Mouse (Mus musculus) heart, postnatal 0 days (tissue): ENCODE data around the gene Gjc3. TPM values are rescaled to one million over a fixed set of nuclear protein-coding genes. Genes with fewer than 3 reads are reported as not detected.
A peak's percentile ranks its signal among the peaks of the same experiment; 100 is the strongest.

ENCODE experiments used
- ATAC-seq: fragments of 200-750 bp; cut with Nextera tagmentation; 2 replicates; pipeline ENCODE4 v1.8.0; 2017; ENCODE audit warnings: low read depth, moderate number of reproducible peaks, moderate library complexity; ENCODE audit not compliant: insufficient read depth
- DNase-seq: peaks from one replicate; pipeline ENCODE4 v3.0.0-alpha.2; 2016; ENCODE audit warnings: low spot score
- H3K27ac ChIP-seq: fragments of 300-500 bp; sonication (generic); 2 replicates; pipeline ENCODE4 v1.5.1; 2014; ENCODE audit warnings: low read depth, mild to moderate bottlenecking
- H3K27me3 ChIP-seq: fragments of 300-500 bp; sonication (generic); 2 replicates; pipeline ENCODE4 v1.6.1; 2014; ENCODE audit warnings: low read length, mixed read lengths; ENCODE audit not compliant: control insufficient read depth, insufficient read depth
- H3K36me3 ChIP-seq: fragments of 300-500 bp; sonication (generic); replicated peaks from 2 replicates; pipeline ENCODE4 v1.6.1; 2014; ENCODE audit warnings: low read length, mixed read lengths; ENCODE audit not compliant: control insufficient read depth, insufficient read depth
- H3K4me1 ChIP-seq: fragments of 300-500 bp; sonication (generic); 2 replicates; pipeline ENCODE4 v1.6.1; 2014; ENCODE audit warnings: antibody characterized with exemption; ENCODE audit not compliant: control insufficient read depth, insufficient read depth
- H3K4me2 ChIP-seq: fragments of 300-500 bp; sonication (generic); 2 replicates; pipeline ENCODE4 v1.6.1; 2014; ENCODE audit warnings: low read depth, mild to moderate bottlenecking, low read length, moderate library complexity
- H3K4me3 ChIP-seq: fragments of 300-500 bp; sonication (generic); 2 replicates; pipeline ENCODE4 v1.5.1; 2014; ENCODE audit warnings: low read depth, low read length
- H3K9ac ChIP-seq: fragments of 300-500 bp; sonication (generic); replicated peaks from 2 replicates; pipeline ENCODE4 v1.6.1; 2014; ENCODE audit warnings: low read depth, low read length, mixed read lengths
- H3K9me3 ChIP-seq: fragments of 300-500 bp; sonication (generic); replicated peaks from 2 replicates; pipeline ENCODE4 v1.6.1; 2016; ENCODE audit warnings: low read length; ENCODE audit not compliant: control insufficient read depth
- CTCF ChIP-seq: IDR thresholded peaks from 2 replicates; pipeline ENCODE4 v1.5.1; 2016; ENCODE audit warnings: antibody characterized with exemption, control low read depth, low read depth
- EP300 ChIP-seq: IDR thresholded peaks from 2 replicates; pipeline ENCODE4 v1.6.1; 2016; ENCODE audit warnings: antibody characterized with exemption, low read depth
- WGBS: fragments of 180-500 bp; shearing (Covaris S2); extraction: QIAGEN DNeasy Blood & Tissue Kit; methylation state at CpG from one replicate; pipeline ENCODE4 v1.1.7; 2014; 5-methylcytosine and 5-hydroxymethylcytosine counted together
- polyA plus RNA-seq: library from polyadenylated mRNA; unstranded; fragments of >200 nt; fragmentation: Nextera tagmentation; extraction: Ambion mirVana; gene quantifications from 2 replicates; pipeline ENCODE4 v1.2.1, GENCODE M21; 2015
- total RNA-seq: library from RNA; depleted of rRNA; stranded (reverse); fragments of >200 nt; gene quantifications from 2 replicates; pipeline ENCODE4 v1.2.3, GENCODE M21; 2014; ENCODE audit warnings: low replicate concordance; rRNA removed

Gjc3 gene
- total and polyA plus RNA-seq, 2 experiments from 2014 or later, result 0.08 to 0.92 TPM

GRCm38 (mm10) chr5:137914508-137914907 is 48.4 kb downstream of the Gjc3 start:
- Histone ChIP-seq H3K9ac (no peak overlapping the region), H3K36me3 (no peaks in the 10 kb centered on the region), H3K9me3 (no peaks in the 10 kb centered on the region), H3K27me3 (no peaks in the 10 kb centered on the region), H3K4me1 (no peaks in the 10 kb centered on the region), H3K4me3 (no peak overlapping the region), H3K27ac (no peak overlapping the region), H3K4me2 (no peak overlapping the region)
- DNase-seq (no peak), ATAC-seq (no peak)
- TF ChIP-seq EP300 (no peak), CTCF (peak; percentile 16; the same call in 1 of the 2 replicates)

- TF ChIP-seq EP300 (no peak), CTCF (no peak)
- H3K9ac ChIP-seq, result no peak overlapping the region
- H3K4me2 ChIP-seq, result no peak overlapping the region
- H3K4me1 ChIP-seq, result no peaks in the 10 kb centered on the region
- no peak overlapping the region for H3K27ac ChIP-seq
- DNase-seq, result no peak
- no peaks in the 10 kb centered on the region for H3K9me3 ChIP-seq
- no peaks in the 10 kb centered on the region for H3K36me3 ChIP-seq
- no peak for ATAC-seq
- H3K4me3 ChIP-seq, result no peak overlapping the region
- H3K27me3 ChIP-seq, result no peaks in the 10 kb centered on the region
- WGBS, result 68% methylated on average over 3 of the region's 3 CpGs
These were observed 53.2 kb downstream of the Gjc3 start for GRCm38 (mm10) chr5:137909564-137910262.

Other genes with a start within 250 kb of the Gjc3 start
- 1.3 and 5.8 TPM in 2 replicates for gene Nyap1, start 221.5 kb downstream of the Gjc3 start, total RNA-seq
- 0.56 and 0.65 TPM in 2 replicates for gene Nyap1, start 221.5 kb downstream of the Gjc3 start, polyA plus RNA-seq
- 167 and 192 TPM in 2 replicates for gene Tsc22d4, start 217.4 kb downstream of the Gjc3 start, total RNA-seq
- gene Tsc22d4, start 217.4 kb downstream of the Gjc3 start, polyA plus RNA-seq, result 221 and 232 TPM in 2 replicates
- gene Ppp1r35, start 184.2 kb downstream of the Gjc3 start, total RNA-seq, result 24.0 and 24.5 TPM in 2 replicates
- 10.4 and 15.4 TPM in 2 replicates for gene Ppp1r35, start 184.2 kb downstream of the Gjc3 start, polyA plus RNA-seq
- gene Mepce, start 175.4 kb downstream of the Gjc3 start, total RNA-seq, result 18.0 and 19.6 TPM in 2 replicates
- 5.0 and 5.4 TPM in 2 replicates for gene Mepce, start 175.4 kb downstream of the Gjc3 start, polyA plus RNA-seq
- gene Zcwpw1, start 175.3 kb downstream of the Gjc3 start, total RNA-seq, result 1.4 and 8.7 TPM in 2 replicates
- 2.2 and 3.6 TPM in 2 replicates for gene Zcwpw1, start 175.3 kb downstream of the Gjc3 start, polyA plus RNA-seq
- gene Pilra, start 126.8 kb downstream of the Gjc3 start, total RNA-seq, result 3.7 and 78.0 TPM in 2 replicates
- 2.0 TPM in 2 replicates for gene Pilra, start 126.8 kb downstream of the Gjc3 start, polyA plus RNA-seq
- 0.66 TPM in 1 of 2 replicates, not detected in the other for gene Pilrb1, start 105.0 kb downstream of the Gjc3 start, total RNA-seq
- 0.45 and 0.75 TPM in 2 replicates for gene Pilrb1, start 105.0 kb downstream of the Gjc3 start, polyA plus RNA-seq
- 2.4 TPM in 1 of 2 replicates, not detected in the other for gene Pilrb2, start 91.3 kb downstream of the Gjc3 start, total RNA-seq
- gene Pilrb2, start 91.3 kb downstream of the Gjc3 start, polyA plus RNA-seq, result 1.2 and 1.6 TPM in 2 replicates
- gene Cyp3a13, start 41.5 kb downstream of the Gjc3 start, total RNA-seq, result not detected in 2 replicates
- gene Cyp3a13, start 41.5 kb downstream of the Gjc3 start, polyA plus RNA-seq, result 0.10 and 0.11 TPM in 2 replicates
- gene Azgp1, start 18.4 kb upstream of the Gjc3 start, total RNA-seq, result 4.2 TPM in 1 of 2 replicates, not detected in the other
- 0.08 TPM in 1 of 2 replicates, not detected in the other for gene Azgp1, start 18.4 kb upstream of the Gjc3 start, polyA plus RNA-seq
- not detected in 2 replicates for gene Smok3a, start 58.2 kb upstream of the Gjc3 start, total RNA-seq
- not detected in 2 replicates for gene Smok3a, start 58.2 kb upstream of the Gjc3 start, polyA plus RNA-seq
- not detected in 2 replicates for gene Smok3b, start 58.3 kb upstream of the Gjc3 start, total RNA-seq
- not detected in 2 replicates for gene Smok3b, start 58.3 kb upstream of the Gjc3 start, polyA plus RNA-seq
- gene Smok3c, start 90.1 kb upstream of the Gjc3 start, total RNA-seq, result not detected in 2 replicates
- gene Smok3c, start 90.1 kb upstream of the Gjc3 start, polyA plus RNA-seq, result not detected in 2 replicates
- 10.9 and 19.1 TPM in 2 replicates for gene Zkscan1, start 122.0 kb upstream of the Gjc3 start, total RNA-seq
- 5.4 and 6.5 TPM in 2 replicates for gene Zkscan1, start 122.0 kb upstream of the Gjc3 start, polyA plus RNA-seq
- 7.7 and 14.0 TPM in 2 replicates for gene Zscan21, start 153.8 kb upstream of the Gjc3 start, total RNA-seq
- gene Zscan21, start 153.8 kb upstream of the Gjc3 start, polyA plus RNA-seq, result 25.0 and 25.2 TPM in 2 replicates
- 15.3 and 24.8 TPM in 2 replicates for gene Zfp113, start 192.6 kb upstream of the Gjc3 start, total RNA-seq
- 8.3 and 9.3 TPM in 2 replicates for gene Zfp113, start 192.6 kb upstream of the Gjc3 start, polyA plus RNA-seq
- gene Cops6, start 198.0 kb upstream of the Gjc3 start, total RNA-seq, result 39.9 and 45.6 TPM in 2 replicates
- 281 and 291 TPM in 2 replicates for gene Cops6, start 198.0 kb upstream of the Gjc3 start, polyA plus RNA-seq
- gene Ap4m1, start 208.9 kb upstream of the Gjc3 start, total RNA-seq, result 13.9 and 24.1 TPM in 2 replicates
- 6.1 and 6.5 TPM in 2 replicates for gene Ap4m1, start 208.9 kb upstream of the Gjc3 start, polyA plus RNA-seq
- gene Mcm7, start 209.3 kb upstream of the Gjc3 start, total RNA-seq, result 39.5 and 67.6 TPM in 2 replicates
- 33.3 and 39.9 TPM in 2 replicates for gene Mcm7, start 209.3 kb upstream of the Gjc3 start, polyA plus RNA-seq
- gene Taf6, start 224.4 kb upstream of the Gjc3 start, total RNA-seq, result 52.8 and 77.7 TPM in 2 replicates
- 33.4 and 39.1 TPM in 2 replicates for gene Taf6, start 224.4 kb upstream of the Gjc3 start, polyA plus RNA-seq
- gene Cnpy4, start 224.4 kb upstream of the Gjc3 start, total RNA-seq, result 3.6 and 4.7 TPM in 2 replicates
- 8.7 and 11.4 TPM in 2 replicates for gene Cnpy4, start 224.4 kb upstream of the Gjc3 start, polyA plus RNA-seq
- gene Mblac1, start 231.2 kb upstream of the Gjc3 start, total RNA-seq, result 1.4 and 6.8 TPM in 2 replicates
- gene Mblac1, start 231.2 kb upstream of the Gjc3 start, polyA plus RNA-seq, result 5.1 and 5.6 TPM in 2 replicates